Mouse (Mus musculus) megakaryocyte-erythroid progenitor cell, adult 5-6 weeks (primary cell): Measurements from ENCODE around the gene Etnk1. TPM values are rescaled to one million over a fixed set of nuclear protein-coding genes. Genes with fewer than 3 reads are reported as not detected.
"Not testable (repeated sequence)": the region's sequence is repeated elsewhere in the genome, so short reads cannot be mapped to it uniquely, and the experiment has no call there.

Experiments
- ATAC-seq: replicated peaks from 2 replicates; pipeline ENCODE4 v1.8.0; 2016; ENCODE audit warnings: mild to moderate bottlenecking, inconsistent platforms; ENCODE audit not compliant: severe bottlenecking, poor library complexity, low FRiP score, low TSS enrichment
- total RNA-seq, 2 experiments: library from RNA; stranded (forward) in 1 of 2; stranded (reverse) in 1 of 2; fragments of 200-1000, 215-1000 nt in 1 of 2; fragments of >200 nt in 1 of 2; fragmentation: Nextera tagmentation in 1 of 2; gene quantifications; 2 replicates each; pipeline ENCODE4 v1.2.3; 2014 to 2017

The Etnk1 gene
- total RNA-seq, 2 experiments from 2014 or later: 65.0 to 86.4 TPM

GRCm38 (mm10) chr6:143146756-143147155 is 20.3 kb upstream of the Etnk1 start:
- peak; percentile 80 for ATAC-seq

GRCm38 (mm10) chr6:143148868-143149267 is 18.2 kb upstream of the Etnk1 start:
- no peak for ATAC-seq

- ATAC-seq: no peak
Measured at GRCm38 (mm10) chr6:143149766-143150291, 17.2 kb upstream of the Etnk1 start.

GRCm38 (mm10) chr6:143151081-143151995 is 15.7 kb upstream of the Etnk1 start:
- not testable (repeated sequence) for ATAC-seq

- no peak for ATAC-seq
Measured at GRCm38 (mm10) chr6:143152321-143152827, 14.6 kb upstream of the Etnk1 start.

GRCm38 (mm10) chr6:143153160-143153559 is 13.9 kb upstream of the Etnk1 start:
- ATAC-seq: no peak

- no peak for ATAC-seq
Measured at GRCm38 (mm10) chr6:143153751-143154494, 13.1 kb upstream of the Etnk1 start.

GRCm38 (mm10) chr6:143154885-143155284 is 12.1 kb upstream of the Etnk1 start:
- no peak for ATAC-seq

GRCm38 (mm10) chr6:143155996-143156395 is 11.0 kb upstream of the Etnk1 start:
- ATAC-seq: no peak

GRCm38 (mm10) chr6:143156684-143157083 is 10.3 kb upstream of the Etnk1 start:
- ATAC-seq: no peak

GRCm38 (mm10) chr6:143157401-143157800 is 9.6 kb upstream of the Etnk1 start:
- ATAC-seq: no peak

- ATAC-seq: no peak
Measured at GRCm38 (mm10) chr6:143160572-143161231, 6.3 kb upstream of the Etnk1 start.

GRCm38 (mm10) chr6:143162161-143162877 is 4.7 kb upstream of the Etnk1 start:
- ATAC-seq: no peak

- peak; percentile 60 for ATAC-seq
Measured at GRCm38 (mm10) chr6:143163956-143164905, 2.8 kb upstream of the Etnk1 start.

GRCm38 (mm10) chr6:143164906-143165255 is 2.1 kb upstream of the Etnk1 start:
- no peak for ATAC-seq

- no peak for ATAC-seq
Measured at GRCm38 (mm10) chr6:143165404-143166257, 1.4 kb upstream of the Etnk1 start.

GRCm38 (mm10) chr6:143167409-143167919 is 443 bp downstream of the Etnk1 start:
- no peak; the same call in 1 of the 2 replicates for ATAC-seq
